Mouse (Mus musculus): ENCODE measurements around the gene 4930579F01Rik.

DNA sequence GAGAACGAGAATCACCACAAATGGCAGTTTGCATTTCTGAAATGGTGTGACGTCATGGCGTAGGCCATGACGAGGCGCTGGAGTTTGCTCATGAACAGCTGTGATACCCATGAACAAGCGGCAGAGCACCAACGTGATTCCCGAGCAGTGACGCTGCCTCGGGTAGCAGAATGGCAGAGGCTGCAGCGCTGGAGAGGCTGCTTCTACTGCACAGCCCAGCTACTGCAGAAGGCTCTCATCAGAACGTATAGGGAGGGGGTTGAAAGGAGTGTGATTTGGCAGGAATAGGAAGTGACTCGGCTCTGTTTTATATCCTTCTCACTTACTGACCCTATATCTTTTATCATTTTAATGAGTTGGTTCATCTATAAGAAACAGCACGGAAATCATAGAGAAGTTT lies 74.8 kb downstream of the 4930579F01Rik start:
- TF ChIP-seq CTCF (IDR thresholded peaks at IDR 0.05; ENCODE audit: borderline replicate concordance, insufficient read depth, low read depth, low read length) (no peak), POLR2A (IDR thresholded peaks at IDR 0.05; ENCODE audit: borderline replicate concordance, insufficient read depth, low read length) (no peak)

Measured in cerebellum, adult 2 months (tissue).